Mouse (Mus musculus) midbrain, embryonic 14.5 days (tissue): ENCODE measurements around the gene Dusp6. TPM values are rescaled to one million over a fixed set of nuclear protein-coding genes. Genes with fewer than 3 reads are reported as not detected.

ENCODE experiments used
- ATAC-seq: fragments of 200-750 bp; cut with Nextera tagmentation; 2 replicates; pipeline ENCODE4 v1.8.0; 2017; ENCODE audit warnings: moderate number of reproducible peaks, moderate library complexity; ENCODE audit not compliant: low FRiP score, low TSS enrichment
- DNase-seq: peaks from one replicate; pipeline ENCODE4 v3.0.0-alpha.2; 2015
- H3K27ac ChIP-seq: fragments of 300-500 bp; sonication (generic); replicated peaks from 2 replicates; pipeline ENCODE4 v1.5.1; 2014; ENCODE audit warnings: mild to moderate bottlenecking, low read depth, low read length, moderate library complexity
- H3K27me3 ChIP-seq: fragments of 300-500 bp; sonication (generic); 2 replicates; pipeline ENCODE4 v1.6.1; 2014; ENCODE audit warnings: low read length, control low read depth, mixed read lengths; ENCODE audit not compliant: control insufficient read depth, insufficient read depth
- H3K36me3 ChIP-seq: fragments of 300-500 bp; sonication (generic); 2 replicates; pipeline ENCODE4 v1.6.1; 2014; ENCODE audit warnings: low read length, control low read depth; ENCODE audit not compliant: control insufficient read depth, insufficient read depth
- H3K4me1 ChIP-seq: fragments of 300-500 bp; sonication (generic); 2 replicates; pipeline ENCODE4 v1.6.1; 2014; ENCODE audit warnings: mild to moderate bottlenecking, antibody characterized with exemption, low read length, control low read depth; ENCODE audit not compliant: control insufficient read depth, insufficient read depth
- H3K4me2 ChIP-seq: fragments of 300-500 bp; sonication (generic); 2 replicates; pipeline ENCODE4 v1.6.1; 2014; ENCODE audit warnings: mild to moderate bottlenecking, low read length, moderate library complexity
- H3K4me3 ChIP-seq: fragments of 300-500 bp; sonication (generic); replicated peaks from 2 replicates; pipeline ENCODE4 v1.5.1; 2014; ENCODE audit warnings: low read depth, low read length
- H3K9ac ChIP-seq: fragments of 300-500 bp; sonication (generic); replicated peaks from 2 replicates; pipeline ENCODE4 v1.6.1; 2014; ENCODE audit warnings: mild to moderate bottlenecking, low read length, moderate library complexity
- H3K9me3 ChIP-seq: fragments of 300-500 bp; sonication (generic); 2 replicates; pipeline ENCODE4 v1.6.1; 2016; ENCODE audit warnings: low read length, control low read depth, mixed read lengths; ENCODE audit not compliant: control insufficient read depth
- WGBS: fragments of 180-500 bp; shearing (Covaris S2); extraction: QIAGEN DNeasy Blood & Tissue Kit; methylation state at CpG from one replicate; pipeline ENCODE4 v1.1.7; 2014; 5-methylcytosine and 5-hydroxymethylcytosine counted together
- polyA plus RNA-seq: library from polyadenylated mRNA; unstranded; fragments of >200 nt; fragmentation: Nextera tagmentation; extraction: Ambion mirVana; gene quantifications from 2 replicates; pipeline ENCODE4 v1.2.1, GENCODE M21; 2014

Gene Dusp6
- polyA plus RNA-seq, 1 experiment from 2014 or later: 25.4 TPM

- 36% methylated on average over 14 of the region's 14 CpGs for WGBS
- Histone ChIP-seq H3K9me3 (no peaks in the 10 kb centered on the region), H3K27ac (no peak overlapping the region)
These were observed 3.0 kb downstream of the Dusp6 start for GRCm38 (mm10) chr10:99266025-99266424.

GRCm38 (mm10) chr10:99267621-99268020, 4.6 kb downstream of the Dusp6 start:
- H3K9me3 ChIP-seq: no peaks in the 10 kb centered on the region
- H3K9ac ChIP-seq: no peak overlapping the region
- H3K4me1 ChIP-seq: peaks cover 30% of the 10 kb centered on the region
- H3K4me3 ChIP-seq: no peak overlapping the region
- no peak overlapping the region for H3K27ac ChIP-seq
- DNase-seq: no peak
- no peak for ATAC-seq
- no peaks in the 10 kb centered on the region for H3K36me3 ChIP-seq
- H3K4me2 ChIP-seq: no peak overlapping the region
- 85% methylated on average over 1 of the region's 1 CpGs for WGBS
- peaks cover 21% of the 10 kb centered on the region; the same call in 1 of the 2 replicates for H3K27me3 ChIP-seq

More at GRCm38 (mm10) chr10:99266025-99266424, 3.0 kb downstream of the Dusp6 start:
- Histone ChIP-seq H3K9ac (no peak overlapping the region; the same call in 1 of the 2 replicates), H3K4me1 (peaks cover 36% of the 10 kb centered on the region), H3K27me3 (peaks cover 21% of the 10 kb centered on the region; the same call in 1 of the 2 replicates), H3K36me3 (no peaks in the 10 kb centered on the region), H3K4me3 (peak overlapping the region; percentile 60), H3K4me2 (peak overlapping the region; percentile 93)
- ATAC-seq (no peak), DNase-seq (no peak)

GRCm38 (mm10) chr10:99268421-99269300, 5.6 kb downstream of the Dusp6 start:
- Histone ChIP-seq H3K4me2 (peak overlapping the region; percentile 24), H3K9ac (no peak overlapping the region), H3K27ac (0 out of 2 replicates have a peak overlapping the region, but pooled peaks have one; percentile 8), H3K9me3 (no peaks in the 10 kb centered on the region), H3K4me3 (no peak overlapping the region), H3K4me1 (peaks cover 30% of the 10 kb centered on the region), H3K36me3 (no peaks in the 10 kb centered on the region), H3K27me3 (peaks cover 21% of the 10 kb centered on the region; the same call in 1 of the 2 replicates)
- ATAC-seq: no peak
- whole genome bisulfite sequencing: 32% methylated on average over 19 of the region's 19 CpGs
- peak; percentile 43 for DNase-seq

- H3K4me2 ChIP-seq: 0 out of 2 replicates have a peak overlapping the region, but pooled peaks have one; percentile 8
- WGBS: 2% methylated on average over 4 of the region's 4 CpGs
- peak; percentile 53 for DNase-seq
These were observed 6.3 kb downstream of the Dusp6 start for GRCm38 (mm10) chr10:99269301-99269701.

GRCm38 (mm10) chr10:99269704-99270103, 6.7 kb downstream of the Dusp6 start:
- WGBS: 56% methylated on average over 6 of the region's 6 CpGs
- no peak overlapping the region for H3K27ac ChIP-seq
- H3K9me3 ChIP-seq: no peaks in the 10 kb centered on the region
- H3K27me3 ChIP-seq: peaks cover 18% of the 10 kb centered on the region; the same call in 1 of the 2 replicates
- peaks cover 24% of the 10 kb centered on the region for H3K4me1 ChIP-seq
- no peak overlapping the region for H3K9ac ChIP-seq
- no peaks in the 10 kb centered on the region for H3K36me3 ChIP-seq
- no peak overlapping the region for H3K4me2 ChIP-seq
- ATAC-seq: no peak
- no peak for DNase-seq
- no peak overlapping the region for H3K4me3 ChIP-seq

More at GRCm38 (mm10) chr10:99269301-99269701, 6.3 kb downstream of the Dusp6 start:
- Histone ChIP-seq H3K4me1 (peaks cover 28% of the 10 kb centered on the region), H3K9ac (no peak overlapping the region), H3K36me3 (no peaks in the 10 kb centered on the region), H3K27ac (no peak overlapping the region), H3K9me3 (no peaks in the 10 kb centered on the region), H3K4me3 (no peak overlapping the region), H3K27me3 (peaks cover 21% of the 10 kb centered on the region; the same call in 1 of the 2 replicates)
- no peak for ATAC-seq

- Histone ChIP-seq H3K36me3 (no peaks in the 10 kb centered on the region), H3K9ac (no peak overlapping the region), H3K4me2 (no peak overlapping the region), H3K27me3 (peaks cover 16% of the 10 kb centered on the region; the same call in 1 of the 2 replicates), H3K4me3 (no peak overlapping the region), H3K9me3 (no peaks in the 10 kb centered on the region), H3K4me1 (peaks cover 17% of the 10 kb centered on the region), H3K27ac (no peak overlapping the region)
- WGBS: 73% methylated on average over 10 of the region's 10 CpGs
- DNase-seq (no peak), ATAC-seq (no peak)
These were observed 7.4 kb downstream of the Dusp6 start for GRCm38 (mm10) chr10:99270406-99270805.

GRCm38 (mm10) chr10:99271016-99271415, 8.0 kb downstream of the Dusp6 start:
- Histone ChIP-seq H3K27me3 (peaks cover 16% of the 10 kb centered on the region; the same call in 1 of the 2 replicates), H3K9ac (no peak overlapping the region), H3K9me3 (no peaks in the 10 kb centered on the region), H3K36me3 (no peaks in the 10 kb centered on the region), H3K4me3 (no peak overlapping the region), H3K4me1 (peaks cover 11% of the 10 kb centered on the region), H3K4me2 (no peak overlapping the region), H3K27ac (no peak overlapping the region)
- ATAC-seq (no peak), DNase-seq (no peak)
- 82% methylated on average over 11 of the region's 11 CpGs for WGBS

- no peak for ATAC-seq
- Histone ChIP-seq H3K9me3 (no peaks in the 10 kb centered on the region), H3K27me3 (peaks cover 2% of the 10 kb centered on the region; the same call in 1 of the 2 replicates), H3K36me3 (no peaks in the 10 kb centered on the region), H3K4me1 (peaks cover 8% of the 10 kb centered on the region), H3K4me3 (no peak overlapping the region), H3K4me2 (no peak overlapping the region), H3K27ac (no peak overlapping the region), H3K9ac (no peak overlapping the region)
- 90% methylated on average over 12 of the region's 12 CpGs for WGBS
- no peak for DNase-seq
These were observed 10.0 kb downstream of the Dusp6 start for GRCm38 (mm10) chr10:99273006-99273405.
